Mouse (Mus musculus) hindbrain, embryonic 12.5 days (tissue): Measurements from ENCODE around the gene Gas7. TPM values are rescaled to one million over a fixed set of nuclear protein-coding genes. Genes with fewer than 3 reads are reported as not detected.

Experiments
- ATAC-seq: fragments of 200-750 bp; cut with Nextera tagmentation; 2 replicates; pipeline ENCODE4 v1.8.0; 2017; ENCODE audit warnings: moderate TSS enrichment; ENCODE audit not compliant: low FRiP score
- H3K27ac ChIP-seq: fragments of 300-500 bp; sonication (generic); 2 replicates; pipeline ENCODE4 v1.5.1; 2016; ENCODE audit warnings: mild to moderate bottlenecking
- H3K27me3 ChIP-seq: fragments of 300-500 bp; sonication (generic); 2 replicates; pipeline ENCODE4 v1.6.1; 2016; ENCODE audit warnings: mild to moderate bottlenecking
- H3K36me3 ChIP-seq: fragments of 300-500 bp; sonication (generic); 2 replicates; pipeline ENCODE4 v1.6.1; 2016; ENCODE audit warnings: mild to moderate bottlenecking
- H3K4me1 ChIP-seq: fragments of 300-500 bp; sonication (generic); 2 replicates; pipeline ENCODE4 v1.6.1; 2016
- H3K4me2 ChIP-seq: fragments of 300-500 bp; sonication (generic); replicated peaks from 2 replicates; pipeline ENCODE4 v1.6.1; 2016; ENCODE audit warnings: mild to moderate bottlenecking
- H3K4me3 ChIP-seq: fragments of 300-500 bp; sonication (generic); 2 replicates; pipeline ENCODE4 v1.5.1; 2016; ENCODE audit warnings: mild to moderate bottlenecking
- H3K9ac ChIP-seq: fragments of 300-500 bp; sonication (generic); 2 replicates; pipeline ENCODE4 v1.6.1; 2016; ENCODE audit warnings: mild to moderate bottlenecking, moderate library complexity
- H3K9me3 ChIP-seq: fragments of 300-500 bp; sonication (generic); replicated peaks from 2 replicates; pipeline ENCODE4 v1.6.1; 2016; ENCODE audit warnings: mild to moderate bottlenecking
- WGBS: fragments of 180-500 bp; shearing (Covaris S2); methylation state at CpG from one replicate; pipeline ENCODE4 v1.1.7; 2016; 5-methylcytosine and 5-hydroxymethylcytosine counted together
- polyA plus RNA-seq: library from polyadenylated mRNA; unstranded; fragments of >200 nt; fragmentation: Nextera tagmentation; extraction: Ambion mirVana; gene quantifications from 2 replicates; pipeline ENCODE4 v1.2.1, GENCODE M21; 2016

The Gas7 gene
- polyA plus RNA-seq, 1 experiment from 2014 or later: 3.8 TPM

DNA sequence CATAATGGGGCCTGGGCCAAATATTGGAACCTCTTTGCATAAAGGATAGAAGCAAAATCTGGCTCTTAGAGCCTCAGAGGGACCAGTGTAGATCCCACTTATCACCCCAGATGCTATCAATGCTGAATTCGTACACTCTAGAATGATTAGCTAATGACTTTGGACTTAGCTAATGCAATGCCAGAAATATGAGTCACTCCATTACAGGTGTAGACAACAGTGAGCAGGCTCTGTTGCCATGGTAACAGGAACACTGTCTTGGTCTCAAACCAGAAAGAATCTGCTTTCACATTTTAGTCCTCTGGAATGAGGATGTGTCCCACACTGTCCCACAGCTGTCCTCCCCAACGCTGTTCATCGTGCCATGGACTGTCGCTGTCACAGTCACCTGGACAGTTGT is 94.1 kb downstream of the Gas7 start:
- Histone ChIP-seq H3K4me2 (no peak overlapping the region), H3K27me3 (no peaks in the 10 kb centered on the region), H3K4me3 (no peak overlapping the region), H3K36me3 (no peaks in the 10 kb centered on the region), H3K27ac (no peak overlapping the region), H3K9me3 (no peaks in the 10 kb centered on the region), H3K4me1 (peaks cover 5% of the 10 kb centered on the region; the same call in 1 of the 2 replicates), H3K9ac (no peak overlapping the region)
- WGBS: 85% methylated on average over 4 of the region's 4 CpGs
- ATAC-seq: no peak

DNA sequence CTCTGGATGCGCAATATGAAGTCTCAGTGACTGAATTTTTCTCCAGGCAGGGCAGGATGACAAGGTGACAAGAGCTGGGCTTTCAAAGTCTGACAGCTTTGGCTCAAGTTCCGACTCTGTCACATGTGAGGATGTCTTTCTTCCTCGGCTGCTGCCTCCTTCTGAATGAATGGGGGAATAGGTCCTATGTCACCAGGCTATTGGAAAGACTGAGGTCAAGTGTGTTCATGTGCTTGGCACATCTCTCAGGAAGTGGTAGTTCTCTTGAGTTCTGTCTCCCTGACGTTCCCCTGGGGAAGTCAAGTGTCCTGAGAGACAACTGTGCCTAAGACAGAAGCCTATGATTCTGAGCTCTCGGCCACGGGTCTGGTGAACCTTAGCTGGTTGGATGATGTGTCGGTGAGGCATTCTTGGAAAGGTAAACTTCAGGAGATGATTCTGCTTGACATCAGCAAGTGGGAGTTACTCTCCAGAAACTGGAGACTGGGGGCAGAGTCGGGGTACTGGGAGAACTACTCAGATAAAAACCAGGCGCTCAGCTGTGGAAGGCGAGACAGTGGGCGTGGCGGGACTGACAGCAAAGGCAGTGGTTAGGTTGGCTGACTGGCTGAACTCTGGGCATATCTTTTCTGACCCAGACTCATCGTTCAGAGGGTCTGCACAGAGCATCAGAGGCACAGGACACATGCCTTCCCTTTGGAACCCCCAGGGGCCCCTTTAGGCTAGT is 94.7 kb downstream of the Gas7 start:
- Histone ChIP-seq H3K27me3 (no peaks in the 10 kb centered on the region), H3K36me3 (no peaks in the 10 kb centered on the region), H3K9ac (no peak overlapping the region), H3K27ac (no peak overlapping the region), H3K4me3 (no peak overlapping the region), H3K4me2 (no peak overlapping the region), H3K4me1 (peaks cover 5% of the 10 kb centered on the region; the same call in 1 of the 2 replicates), H3K9me3 (no peaks in the 10 kb centered on the region)
- WGBS: 79% methylated on average over 13 of the region's 13 CpGs
- no peak for ATAC-seq

DNA sequence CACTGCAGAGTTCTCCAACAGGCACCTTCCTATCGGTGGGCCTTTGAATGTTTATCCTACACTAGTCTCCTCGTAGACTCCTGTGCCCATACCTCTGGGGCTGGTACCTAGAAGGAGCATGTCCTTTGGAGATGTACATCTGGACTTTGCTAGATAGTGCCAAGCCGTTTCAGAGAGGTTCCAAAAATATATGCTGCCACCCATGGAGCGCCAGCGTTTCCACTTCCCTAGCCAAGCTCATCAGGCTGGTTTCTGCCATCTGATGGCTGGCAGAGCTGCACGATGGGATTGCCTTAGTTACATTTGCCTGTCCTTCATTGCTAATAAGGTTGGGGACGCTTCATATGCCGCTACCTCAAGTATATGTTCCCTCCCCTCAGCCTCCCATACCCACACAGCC is 97.2 kb downstream of the Gas7 start:
- 85% methylated on average over 8 of the region's 8 CpGs for WGBS
- Histone ChIP-seq H3K36me3 (no peaks in the 10 kb centered on the region), H3K9ac (no peak overlapping the region), H3K4me2 (no peak overlapping the region), H3K27me3 (no peaks in the 10 kb centered on the region), H3K4me1 (no peaks in the 10 kb centered on the region), H3K27ac (no peak overlapping the region), H3K4me3 (no peak overlapping the region), H3K9me3 (no peaks in the 10 kb centered on the region)
- no peak for ATAC-seq

DNA sequence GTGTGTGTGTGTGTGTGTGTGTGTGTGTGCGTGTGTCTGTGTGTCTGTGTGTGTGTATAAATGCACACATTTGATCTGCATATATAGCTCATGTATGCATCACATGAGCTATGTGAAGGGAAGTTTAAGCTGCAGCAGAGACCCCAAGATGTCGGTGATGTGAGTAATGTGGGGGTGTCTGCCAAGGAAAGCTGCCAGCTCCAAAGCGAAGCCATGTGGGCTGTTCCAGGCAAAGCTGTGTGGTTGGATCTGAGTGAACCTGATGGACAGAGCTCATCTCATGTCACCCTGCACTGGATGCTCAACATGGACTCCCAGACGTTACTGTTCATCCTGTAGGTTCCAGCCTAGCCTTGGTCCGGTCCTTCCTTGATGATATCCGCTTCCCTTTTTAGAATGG is 99.0 kb downstream of the Gas7 start:
- Histone ChIP-seq H3K27ac (no peak overlapping the region), H3K4me3 (no peak overlapping the region), H3K4me2 (no peak overlapping the region), H3K9me3 (no peaks in the 10 kb centered on the region), H3K9ac (no peak overlapping the region), H3K36me3 (no peaks in the 10 kb centered on the region), H3K4me1 (peaks cover 9% of the 10 kb centered on the region), H3K27me3 (no peaks in the 10 kb centered on the region)
- ATAC-seq: no peak
- 94% methylated on average over 6 of the region's 6 CpGs for WGBS

DNA sequence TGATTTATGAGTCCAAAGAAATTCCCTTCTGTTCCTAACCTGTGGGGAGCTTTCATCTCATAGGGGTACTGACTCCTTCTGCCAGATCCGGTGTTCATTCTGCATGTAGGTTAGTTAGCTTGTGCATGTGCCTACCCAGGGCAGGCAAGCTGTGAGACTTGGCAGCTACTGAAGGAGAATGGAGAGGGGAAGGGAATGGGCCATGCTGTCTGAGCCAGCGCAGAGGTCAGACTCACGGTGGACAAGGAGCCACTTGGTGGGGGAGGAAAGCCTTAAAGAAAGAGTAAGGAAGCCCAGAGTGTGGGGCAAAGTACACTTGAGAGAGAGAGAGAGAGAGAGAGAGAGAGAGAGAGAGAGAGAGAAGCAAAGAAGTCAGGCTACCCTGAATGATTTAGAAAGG is 101.1 kb downstream of the Gas7 start:
- no peak overlapping the region for H3K4me3 ChIP-seq
- no peaks in the 10 kb centered on the region for H3K27me3 ChIP-seq
- no peaks in the 10 kb centered on the region for H3K9me3 ChIP-seq
- H3K4me2 ChIP-seq: no peak overlapping the region
- no peak for ATAC-seq
- H3K4me1 ChIP-seq: peaks cover 12% of the 10 kb centered on the region
- no peak overlapping the region for H3K9ac ChIP-seq
- no peak overlapping the region for H3K27ac ChIP-seq
- no peaks in the 10 kb centered on the region for H3K36me3 ChIP-seq
- 71% methylated on average over 3 of the region's 3 CpGs for WGBS

DNA sequence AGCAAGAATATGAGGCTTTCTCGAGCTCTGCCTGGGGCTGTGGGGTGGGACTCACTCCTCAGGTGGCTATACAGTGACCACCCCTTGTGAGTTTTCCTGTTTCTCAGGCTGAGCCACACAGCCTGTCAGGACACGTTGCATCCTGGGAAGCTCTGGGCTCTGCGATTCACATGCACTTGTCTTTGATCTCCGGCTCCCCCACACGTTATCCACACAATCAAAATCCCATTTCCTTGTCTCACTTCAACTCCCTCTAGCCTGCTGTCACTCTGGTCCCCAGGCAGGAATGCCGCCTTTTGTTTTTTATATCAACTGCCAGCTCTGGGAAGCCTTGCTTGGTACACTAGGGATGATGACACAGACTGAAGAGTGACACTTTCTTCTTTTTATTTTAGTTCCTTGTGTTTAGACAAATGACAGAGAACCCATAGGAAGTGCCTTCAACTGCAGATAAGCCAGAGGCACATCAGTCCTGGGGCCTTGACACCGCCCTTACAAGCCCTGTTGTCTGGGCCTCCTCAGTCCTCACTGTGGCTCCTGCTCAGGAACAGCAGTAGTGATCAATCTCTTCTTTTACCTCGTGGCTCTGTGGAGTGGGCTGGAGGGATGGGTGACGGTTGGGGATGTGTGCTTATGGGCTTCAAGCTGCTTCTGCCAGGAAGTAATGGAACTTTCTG is 103.7 kb downstream of the Gas7 start:
- H3K4me2 ChIP-seq: no peak overlapping the region
- peaks cover 12% of the 10 kb centered on the region for H3K4me1 ChIP-seq
- no peaks in the 10 kb centered on the region for H3K9me3 ChIP-seq
- WGBS: 13% methylated on average over 9 of the region's 9 CpGs
- no peak for ATAC-seq
- no peak overlapping the region for H3K9ac ChIP-seq
- H3K27me3 ChIP-seq: no peaks in the 10 kb centered on the region
- no peak overlapping the region for H3K27ac ChIP-seq
- H3K4me3 ChIP-seq: no peak overlapping the region
- H3K36me3 ChIP-seq: no peaks in the 10 kb centered on the region

DNA sequence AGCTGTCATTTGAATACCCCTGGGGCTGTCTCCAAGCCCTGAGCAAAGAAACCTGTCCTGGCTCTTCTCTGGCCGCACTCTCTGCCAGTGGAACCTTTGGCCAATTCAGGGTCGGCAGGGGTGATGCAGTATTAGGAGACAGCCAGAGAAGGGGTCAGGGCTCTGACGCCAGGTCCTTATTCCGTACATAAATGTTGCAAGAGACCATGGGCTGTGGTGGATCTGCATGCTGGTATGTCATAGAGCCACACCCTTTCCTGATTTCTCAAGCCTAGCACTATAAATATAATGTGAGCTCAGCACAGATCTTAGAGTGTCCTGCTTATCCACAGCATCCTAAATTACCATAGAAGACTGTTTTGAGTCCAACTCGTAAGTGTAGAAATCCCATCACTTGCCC is 104.3 kb downstream of the Gas7 start:
- no peaks in the 10 kb centered on the region for H3K9me3 ChIP-seq
- ATAC-seq: no peak

DNA sequence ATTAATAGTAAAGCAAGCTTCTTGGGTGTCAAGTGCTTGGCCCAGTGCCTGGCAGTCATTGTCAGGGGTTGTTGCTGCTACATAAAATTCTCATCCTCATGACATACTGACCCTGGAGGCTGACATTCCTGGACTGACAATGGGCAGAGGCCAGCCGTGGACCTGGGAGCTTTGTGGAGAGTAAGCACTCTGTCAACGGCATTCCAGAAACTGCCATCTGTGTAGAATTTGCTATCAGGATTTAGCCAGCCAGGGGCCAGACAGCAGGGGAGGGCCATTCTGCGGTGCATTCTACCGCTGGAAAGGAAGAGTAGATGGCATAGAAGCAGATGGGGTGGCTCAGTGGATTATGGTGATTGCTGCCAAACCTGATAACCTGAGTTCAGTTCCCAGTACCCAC is 106.4 kb downstream of the Gas7 start:
- no peak overlapping the region for H3K4me3 ChIP-seq
- H3K9ac ChIP-seq: no peak overlapping the region
- WGBS: 59% methylated on average over 4 of the region's 4 CpGs
- H3K27me3 ChIP-seq: no peaks in the 10 kb centered on the region
- no peak for ATAC-seq
- H3K36me3 ChIP-seq: no peaks in the 10 kb centered on the region
- H3K27ac ChIP-seq: no peak overlapping the region
- H3K9me3 ChIP-seq: no peaks in the 10 kb centered on the region
- H3K4me2 ChIP-seq: no peak overlapping the region
- peaks cover 14% of the 10 kb centered on the region for H3K4me1 ChIP-seq

More for the DNA sequence above, 104.3 kb downstream of the Gas7 start:
- Histone ChIP-seq H3K27ac (no peak overlapping the region), H3K4me3 (no peak overlapping the region), H3K27me3 (no peaks in the 10 kb centered on the region), H3K4me2 (no peak overlapping the region), H3K4me1 (peaks cover 12% of the 10 kb centered on the region), H3K36me3 (no peaks in the 10 kb centered on the region), H3K9ac (no peak overlapping the region)
- WGBS: 77% methylated on average over 5 of the region's 5 CpGs

DNA sequence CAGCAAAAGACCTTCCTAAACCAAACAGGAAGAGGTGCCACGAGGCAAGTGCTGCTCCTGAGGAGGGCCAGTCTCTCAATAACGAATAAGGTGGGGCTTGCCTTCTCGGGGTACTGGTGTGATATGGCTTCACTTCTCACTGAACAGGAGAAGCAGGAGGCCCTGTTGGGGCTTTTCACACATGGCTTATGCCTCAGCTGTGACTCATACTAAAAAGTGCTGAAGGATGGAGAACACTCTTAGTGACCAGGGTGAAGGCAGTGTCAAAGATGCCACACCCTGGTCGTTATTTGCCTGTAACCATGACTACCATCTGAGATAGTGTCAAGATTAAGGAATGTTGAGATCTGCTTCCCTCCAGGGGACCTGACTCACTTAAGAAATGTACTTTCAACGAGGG is 107.9 kb downstream of the Gas7 start:
- Histone ChIP-seq H3K9ac (no peak overlapping the region), H3K27ac (no peak overlapping the region), H3K9me3 (no peaks in the 10 kb centered on the region), H3K4me2 (no peak overlapping the region), H3K36me3 (no peaks in the 10 kb centered on the region), H3K4me1 (peaks cover 14% of the 10 kb centered on the region), H3K4me3 (no peak overlapping the region), H3K27me3 (no peaks in the 10 kb centered on the region)
- no peak for ATAC-seq
- 66% methylated on average over 5 of the region's 5 CpGs for WGBS

DNA sequence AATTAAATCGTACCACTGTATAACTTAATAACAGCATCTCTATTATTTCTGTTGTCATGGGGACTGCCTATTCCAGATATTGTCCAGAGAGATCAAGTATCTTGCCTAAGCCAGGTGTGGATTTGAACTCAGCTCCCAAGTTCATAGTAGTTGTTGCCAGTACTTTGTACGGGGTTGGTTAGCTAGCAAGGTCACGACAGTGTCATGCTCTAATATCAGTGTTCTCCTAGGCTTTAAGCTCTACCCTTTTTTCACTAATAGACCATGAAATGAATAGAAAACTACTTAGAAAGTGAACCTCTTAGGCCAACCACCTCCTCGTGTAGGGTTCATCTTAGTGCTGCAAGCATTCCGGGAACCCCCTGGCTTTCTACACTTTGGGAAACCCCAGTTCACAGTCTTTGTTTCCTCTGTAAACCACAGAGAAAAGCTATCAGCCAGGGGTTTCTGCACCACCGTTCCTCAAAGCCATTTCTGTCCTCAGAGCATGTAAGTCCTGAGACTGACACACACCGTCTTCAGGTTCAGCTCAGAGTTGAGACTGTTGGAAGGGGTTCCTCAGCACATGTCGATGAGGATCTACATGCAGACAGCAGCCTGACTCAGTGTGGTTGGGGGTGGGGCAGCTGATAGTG is 108.9 kb downstream of the Gas7 start:
- H3K27ac ChIP-seq: no peak overlapping the region
- H3K9me3 ChIP-seq: no peaks in the 10 kb centered on the region
- H3K27me3 ChIP-seq: no peaks in the 10 kb centered on the region
- no peaks in the 10 kb centered on the region for H3K36me3 ChIP-seq
- no peak for ATAC-seq
- H3K4me3 ChIP-seq: no peak overlapping the region
- no peak overlapping the region for H3K4me2 ChIP-seq
- 85% methylated on average over 8 of the region's 8 CpGs for WGBS
- no peak overlapping the region for H3K9ac ChIP-seq
- H3K4me1 ChIP-seq: peaks cover 7% of the 10 kb centered on the region

DNA sequence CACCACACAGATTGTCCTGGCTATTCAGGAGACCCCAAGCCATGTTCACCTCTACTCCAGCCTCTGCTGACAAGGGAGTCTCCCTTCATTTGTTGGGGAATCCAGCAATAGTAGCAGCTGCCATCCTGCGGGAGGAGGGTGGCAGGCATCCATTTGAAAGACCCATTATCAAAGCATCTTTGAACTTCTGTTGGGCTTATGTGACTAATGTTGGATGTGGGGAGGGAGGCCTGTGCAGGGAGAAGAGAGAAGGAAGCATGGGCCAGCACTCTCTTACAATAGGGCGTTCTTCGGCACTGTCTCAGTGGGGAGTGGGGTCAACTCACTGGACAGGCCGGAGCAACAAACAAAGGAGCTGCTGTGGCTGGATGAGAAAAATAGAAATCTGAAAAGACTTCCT is 110.3 kb downstream of the Gas7 start:
- 25% methylated on average over 4 of the region's 4 CpGs for WGBS
- H3K9ac ChIP-seq: no peak overlapping the region
- peaks cover 5% of the 10 kb centered on the region; the same call in 1 of the 2 replicates for H3K4me1 ChIP-seq
- no peaks in the 10 kb centered on the region for H3K36me3 ChIP-seq
- H3K4me2 ChIP-seq: no peak overlapping the region
- H3K27me3 ChIP-seq: no peaks in the 10 kb centered on the region
- H3K4me3 ChIP-seq: no peak overlapping the region
- no peak for ATAC-seq
- H3K9me3 ChIP-seq: no peaks in the 10 kb centered on the region
- no peak overlapping the region for H3K27ac ChIP-seq

DNA sequence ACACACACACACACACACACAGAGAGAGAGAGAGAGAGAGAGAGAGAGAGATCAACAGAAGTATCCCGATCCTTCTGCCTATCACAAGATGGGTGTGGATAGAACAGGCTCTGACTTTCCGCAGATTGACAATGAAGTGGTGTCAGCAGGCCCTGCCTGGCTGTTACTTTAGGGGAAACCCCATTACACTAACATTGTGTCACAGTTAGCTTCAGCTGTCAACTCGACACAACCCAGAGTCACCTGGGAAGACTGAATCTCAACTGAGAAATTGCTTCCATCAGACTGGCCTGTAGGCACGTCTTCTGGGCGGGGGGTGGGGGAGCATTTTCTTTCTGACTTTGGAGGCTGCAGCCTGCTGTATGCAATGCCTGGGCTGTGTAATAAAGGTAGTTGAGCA is 111.5 kb downstream of the Gas7 start:
- H3K9ac ChIP-seq: no peak overlapping the region
- H3K4me2 ChIP-seq: no peak overlapping the region
- H3K4me3 ChIP-seq: no peak overlapping the region
- H3K9me3 ChIP-seq: no peaks in the 10 kb centered on the region
- H3K27ac ChIP-seq: no peak overlapping the region
- WGBS: 82% methylated on average over 5 of the region's 5 CpGs
- no peaks in the 10 kb centered on the region for H3K36me3 ChIP-seq
- no peaks in the 10 kb centered on the region for H3K27me3 ChIP-seq
- peaks cover 13% of the 10 kb centered on the region; the same call in 1 of the 2 replicates for H3K4me1 ChIP-seq
- ATAC-seq: no peak
